Mouse (Mus musculus): ENCODE data around the gene Spdya. TPM values are rescaled to one million over a fixed set of nuclear protein-coding genes. Genes with fewer than 3 reads are reported as not detected.
A peak's percentile ranks its signal among the peaks of the same experiment; 100 is the strongest.

Spdya gene
- polyA plus RNA-seq, 1 experiment from 2014 or later: 1.7 TPM

- Histone ChIP-seq H3K4me3 (replicated peaks; ENCODE audit: low read length) (peak overlapping the region; percentile 90), H3K9me3 (ENCODE audit: control insufficient read depth, low read length) (no peaks in the 10 kb centered on the region), H3K4me1 (replicated peaks; ENCODE audit: control insufficient read depth, insufficient read depth, low read length) (no peaks in the 10 kb centered on the region), H3K27ac (peak overlapping the region; percentile 68; the same call in 1 of the 2 replicates), H3K4me2 (replicated peaks) (peak overlapping the region; percentile 94), H3K9ac (peak overlapping the region; percentile 84), H3K36me3 (replicated peaks; ENCODE audit: control insufficient read depth, insufficient read depth) (no peaks in the 10 kb centered on the region), H3K27me3 (ENCODE audit: control insufficient read depth, insufficient read depth, low read length) (peaks cover 37% of the 10 kb centered on the region)
- no peak for ATAC-seq (ENCODE audit: low FRiP score)
- DNase-seq (ENCODE audit: low spot score): no peak
- WGBS: 8% methylated on average over 4 of the region's 6 CpGs
Measured at GRCm38 (mm10) chr17:71551350-71551749, 511 bp upstream of the Spdya start.

DNA sequence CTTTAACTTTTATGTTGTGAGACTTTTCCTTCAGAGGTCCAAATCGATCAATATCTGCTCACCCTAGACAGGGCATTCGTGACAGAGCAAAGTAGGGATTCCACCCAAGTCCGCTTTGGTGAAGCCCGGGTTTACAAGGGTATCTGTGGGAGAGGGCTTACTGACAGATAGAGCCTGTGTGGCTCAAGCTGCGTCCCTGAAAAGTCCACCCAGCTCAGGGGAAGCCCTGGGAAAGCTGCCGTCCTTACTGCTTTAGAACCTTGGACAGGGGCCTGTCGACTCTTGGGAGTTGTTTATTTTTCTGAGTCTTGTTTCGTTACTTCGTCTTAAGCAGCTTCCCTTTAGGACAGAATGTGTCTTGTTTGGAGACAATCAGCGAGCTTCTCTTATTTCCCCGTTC lies 1.0 kb downstream of the Spdya start:
- Histone ChIP-seq H3K9me3 (ENCODE audit: control insufficient read depth, low read length) (no peaks in the 10 kb centered on the region), H3K27me3 (ENCODE audit: control insufficient read depth, insufficient read depth, low read length) (peaks cover 37% of the 10 kb centered on the region), H3K4me3 (replicated peaks; ENCODE audit: low read length) (peak overlapping the region; percentile 90; the same call in 1 of the 2 replicates), H3K4me2 (replicated peaks) (peak overlapping the region; percentile 94), H3K36me3 (replicated peaks; ENCODE audit: control insufficient read depth, insufficient read depth) (no peaks in the 10 kb centered on the region), H3K4me1 (replicated peaks; ENCODE audit: control insufficient read depth, insufficient read depth, low read length) (no peaks in the 10 kb centered on the region), H3K27ac (no peak overlapping the region), H3K9ac (no peak overlapping the region)
- DNase-seq (ENCODE audit: low spot score) (no peak), ATAC-seq (ENCODE audit: low FRiP score) (no peak)
- 12% methylated on average over 11 of the region's 11 CpGs for WGBS

GRCm38 (mm10) chr17:71561631-71562030 lies 9.8 kb downstream of the Spdya start:
- Histone ChIP-seq H3K27me3 (ENCODE audit: control insufficient read depth, insufficient read depth, low read length) (no peaks in the 10 kb centered on the region), H3K27ac (no peak overlapping the region), H3K9me3 (ENCODE audit: control insufficient read depth, low read length) (no peaks in the 10 kb centered on the region), H3K4me1 (replicated peaks; ENCODE audit: control insufficient read depth, insufficient read depth, low read length) (no peaks in the 10 kb centered on the region), H3K9ac (no peak overlapping the region), H3K4me3 (replicated peaks; ENCODE audit: low read length) (no peak overlapping the region), H3K4me2 (replicated peaks) (no peak overlapping the region), H3K36me3 (replicated peaks; ENCODE audit: control insufficient read depth, insufficient read depth) (no peaks in the 10 kb centered on the region)
- ATAC-seq (ENCODE audit: low FRiP score) (no peak), DNase-seq (ENCODE audit: low spot score) (peak; percentile 68)

GRCm38 (mm10) chr17:71579176-71579705 lies 27.4 kb downstream of the Spdya start:
- Histone ChIP-seq H3K4me2 (replicated peaks) (no peak overlapping the region), H3K9me3 (ENCODE audit: control insufficient read depth, low read length) (no peaks in the 10 kb centered on the region), H3K4me3 (replicated peaks; ENCODE audit: low read length) (no peak overlapping the region), H3K36me3 (replicated peaks; ENCODE audit: control insufficient read depth, insufficient read depth) (no peaks in the 10 kb centered on the region), H3K4me1 (replicated peaks; ENCODE audit: control insufficient read depth, insufficient read depth, low read length) (no peaks in the 10 kb centered on the region), H3K9ac (no peak overlapping the region), H3K27ac (no peak overlapping the region), H3K27me3 (ENCODE audit: control insufficient read depth, insufficient read depth, low read length) (no peaks in the 10 kb centered on the region)
- 100% methylated on average over 1 of the region's 1 CpGs for WGBS
- ATAC-seq (ENCODE audit: low FRiP score) (no peak), DNase-seq (ENCODE audit: low spot score) (no peak)

DNA sequence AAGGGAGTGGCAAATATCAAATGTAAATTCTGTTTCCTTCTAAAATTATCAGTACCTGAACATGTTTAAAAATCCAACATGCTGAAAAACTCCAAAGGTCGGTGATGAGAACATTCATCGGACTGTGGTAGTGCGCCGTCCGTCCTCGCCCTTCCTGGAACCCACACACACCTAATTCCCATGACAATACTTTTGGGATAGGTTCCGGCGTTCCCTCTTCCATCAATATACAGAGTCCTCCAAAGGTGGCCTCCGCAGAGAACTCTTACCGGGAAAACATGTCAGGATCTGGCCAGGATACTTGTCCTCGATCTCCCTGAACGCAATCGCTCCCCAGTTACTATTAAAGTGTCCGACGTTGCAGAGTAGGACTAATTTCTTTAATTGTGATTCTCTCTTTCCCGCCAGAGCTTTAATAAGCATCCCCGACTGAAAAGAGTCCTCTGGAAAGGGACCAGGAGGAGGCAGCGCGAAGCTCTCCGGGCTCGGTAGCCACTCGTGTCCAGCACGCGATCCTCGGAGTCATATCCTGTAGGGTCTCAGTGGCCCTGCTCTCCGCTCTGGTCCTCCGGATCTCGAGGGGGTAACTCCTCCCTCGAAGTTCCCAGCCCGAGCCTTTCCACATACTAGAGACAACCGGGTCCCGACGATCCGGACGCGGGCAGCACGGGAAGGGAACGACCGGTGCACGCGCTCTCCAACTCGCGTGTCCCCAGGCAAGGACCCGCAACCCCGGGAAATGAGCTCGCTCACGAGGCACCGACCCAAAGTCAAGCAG lies 46.2 kb downstream of the Spdya start:
- H3K27ac ChIP-seq: peak overlapping the region; percentile 73
- peak overlapping the region; percentile 72 for H3K4me2 ChIP-seq (replicated peaks)
- H3K27me3 ChIP-seq (ENCODE audit: control insufficient read depth, insufficient read depth, low read length): peaks cover 4% of the 10 kb centered on the region; the same call in 1 of the 2 replicates
- no peaks in the 10 kb centered on the region for H3K36me3 ChIP-seq (replicated peaks; ENCODE audit: control insufficient read depth, insufficient read depth)
- WGBS: under 1% methylated on average over 48 of the region's 48 CpGs
- ATAC-seq (ENCODE audit: low FRiP score): peak; percentile 73
- no peaks in the 10 kb centered on the region for H3K9me3 ChIP-seq (ENCODE audit: control insufficient read depth, low read length)
- peak; percentile 35 for DNase-seq (ENCODE audit: low spot score)
- H3K4me3 ChIP-seq (replicated peaks; ENCODE audit: low read length): peak overlapping the region; percentile 65
- H3K4me1 ChIP-seq (replicated peaks; ENCODE audit: control insufficient read depth, insufficient read depth, low read length): peaks cover 20% of the 10 kb centered on the region
- H3K9ac ChIP-seq: peak overlapping the region; percentile 67

DNA sequence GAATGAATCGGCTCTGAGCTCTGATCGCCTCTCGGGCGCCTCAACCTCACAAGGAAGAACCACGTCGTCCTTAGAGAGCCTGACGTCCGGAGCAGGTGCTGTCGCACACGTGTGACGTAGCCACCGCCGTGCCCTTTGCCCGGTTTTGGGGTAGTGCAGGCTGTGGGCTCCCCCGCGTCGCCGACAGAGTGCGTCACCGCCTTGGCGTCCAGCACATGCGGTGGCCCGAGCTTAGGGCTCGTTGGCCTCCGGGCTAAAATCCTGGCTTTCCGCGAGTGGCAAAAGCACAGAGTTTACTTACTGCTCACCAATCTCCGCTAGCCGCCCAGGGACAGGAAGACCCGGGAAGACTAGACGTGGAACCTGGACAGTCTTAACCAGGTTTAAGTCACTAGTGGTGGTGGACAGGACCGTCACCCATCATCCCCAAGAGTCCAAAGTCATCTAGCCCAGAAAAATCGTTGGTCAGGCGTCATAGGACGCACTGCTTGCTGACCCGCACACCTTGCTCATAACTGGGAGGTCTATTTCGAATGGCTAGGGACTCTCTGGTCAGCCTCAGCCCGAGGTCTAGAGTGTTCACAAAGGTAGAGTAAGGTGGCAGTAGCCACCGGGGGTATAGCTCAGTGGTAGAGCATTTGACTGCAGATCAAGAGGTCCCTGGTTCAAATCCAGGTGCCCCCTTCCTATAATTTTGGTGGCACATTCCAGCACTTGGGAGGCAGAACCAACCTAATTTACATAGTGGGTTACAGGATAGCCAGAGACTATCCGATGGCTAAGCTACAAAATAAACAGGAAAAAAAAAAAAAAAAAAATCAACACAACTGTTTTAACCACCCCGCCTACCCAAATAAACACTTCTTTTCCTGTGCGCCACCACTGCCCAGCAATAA lies 47.0 kb downstream of the Spdya start:
- H3K27me3 ChIP-seq (ENCODE audit: control insufficient read depth, insufficient read depth, low read length): peaks cover 4% of the 10 kb centered on the region; the same call in 1 of the 2 replicates
- H3K9me3 ChIP-seq (ENCODE audit: control insufficient read depth, low read length): no peaks in the 10 kb centered on the region
- ATAC-seq (ENCODE audit: low FRiP score): peak; percentile 98
- 6% methylated on average over 42 of the region's 42 CpGs for WGBS
- H3K36me3 ChIP-seq (replicated peaks; ENCODE audit: control insufficient read depth, insufficient read depth): no peaks in the 10 kb centered on the region
- peak overlapping the region; percentile 65 for H3K4me3 ChIP-seq (replicated peaks; ENCODE audit: low read length)
- DNase-seq (ENCODE audit: low spot score): peak; percentile 96
- H3K27ac ChIP-seq: peak overlapping the region; percentile 73
- H3K4me2 ChIP-seq (replicated peaks): peak overlapping the region; percentile 72
- H3K9ac ChIP-seq: peak overlapping the region; percentile 67
- H3K4me1 ChIP-seq (replicated peaks; ENCODE audit: control insufficient read depth, insufficient read depth, low read length): peaks cover 20% of the 10 kb centered on the region

DNA sequence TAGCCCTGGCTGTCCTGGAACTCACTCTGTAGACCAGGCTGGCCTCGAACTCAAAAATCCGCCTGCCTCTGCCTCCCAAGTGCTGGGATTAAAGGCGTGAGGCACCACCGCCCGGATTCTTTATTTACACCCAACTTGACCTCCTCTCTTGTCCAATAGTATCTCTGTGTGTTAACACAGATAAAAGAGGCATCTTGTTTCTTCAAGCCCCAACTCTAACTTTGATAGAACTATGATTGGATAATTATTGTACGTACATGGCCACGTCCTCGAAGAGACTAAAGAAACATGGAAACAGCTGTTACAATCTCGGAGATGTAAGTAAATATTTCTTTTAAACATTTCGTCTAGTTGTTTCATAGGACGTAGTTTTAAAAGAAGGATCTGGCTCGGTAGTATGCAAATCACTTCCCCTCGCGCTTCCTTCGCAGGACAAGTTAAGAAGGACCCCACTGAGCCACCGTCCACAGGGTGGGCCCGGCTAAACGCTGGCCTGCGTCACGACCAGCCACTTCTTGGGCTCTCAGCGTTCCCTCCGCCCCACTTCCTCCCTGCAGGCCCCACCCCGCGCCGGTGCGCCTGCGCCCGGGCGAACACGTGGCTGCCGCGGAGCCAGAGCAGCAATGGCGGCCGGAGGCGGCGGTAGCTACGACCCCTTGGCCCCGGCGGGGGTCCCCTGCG lies 63.9 kb downstream of the Spdya start, which contains the start of gene Wdr43:
Gene Wdr43 (plus strand): TSS at position 258 of the 681 bp plus-strand sequence.
- H3K36me3 ChIP-seq (replicated peaks; ENCODE audit: control insufficient read depth, insufficient read depth): peaks cover 7% of the 10 kb centered on the region; the same call in 1 of the 2 replicates
- no peaks in the 10 kb centered on the region for H3K9me3 ChIP-seq (ENCODE audit: control insufficient read depth, low read length)
- peak within 1 kb of the TSS; percentile 88 for H3K9ac ChIP-seq
- H3K4me3 ChIP-seq (replicated peaks; ENCODE audit: low read length): peak within 1 kb of the TSS; percentile 92
- ATAC-seq (ENCODE audit: low FRiP score) (peak; percentile 99), DNase-seq (ENCODE audit: low spot score) (peak; percentile 97)
- WGBS: 7% methylated on average over 40 of the region's 40 CpGs
- H3K4me2 ChIP-seq (replicated peaks): peak within 1 kb of the TSS; percentile 91
- no peaks in the 10 kb centered on the region for H3K27me3 ChIP-seq (ENCODE audit: control insufficient read depth, insufficient read depth, low read length)
- H3K4me1 ChIP-seq (replicated peaks; ENCODE audit: control insufficient read depth, insufficient read depth, low read length): peaks cover 17% of the 10 kb centered on the region
- peak within 1 kb of the TSS; percentile 29 for H3K27ac ChIP-seq

DNA sequence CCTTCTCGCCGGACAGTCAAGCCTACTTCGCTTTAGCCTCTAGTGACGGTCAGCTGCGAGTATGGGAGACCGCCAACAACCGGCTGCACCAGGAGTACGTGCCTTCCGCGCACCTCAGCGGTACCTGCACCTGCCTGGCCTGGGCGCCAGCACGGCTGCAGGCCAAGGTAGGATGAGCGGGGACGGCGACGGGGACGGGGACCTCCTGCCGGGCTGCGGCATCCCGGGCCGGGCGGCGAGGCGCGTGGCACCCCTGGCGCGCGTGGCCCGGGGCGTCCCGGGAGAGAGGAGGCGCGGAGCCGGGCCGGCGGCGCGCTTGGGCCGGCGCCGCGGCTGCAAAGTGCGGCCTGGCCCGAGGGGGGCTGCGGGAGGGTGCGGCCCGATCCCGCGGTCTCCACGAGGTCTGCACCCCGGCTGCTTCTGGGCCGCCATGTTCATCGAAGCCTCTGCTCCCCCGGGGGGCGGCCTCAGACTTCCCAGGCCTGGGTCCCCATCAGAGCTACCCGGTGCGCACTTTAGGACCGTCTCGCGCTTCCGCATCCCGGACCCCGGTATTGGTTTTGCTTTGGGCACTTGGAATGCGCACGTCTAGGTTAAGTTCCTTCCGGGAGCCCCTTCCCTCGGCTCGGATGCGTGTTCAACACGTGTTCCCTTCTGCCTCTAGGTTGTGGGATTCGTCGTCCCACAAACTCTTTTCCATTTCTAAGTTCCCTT lies 64.6 kb downstream of the Spdya start:
- Histone ChIP-seq H3K9ac (peak overlapping the region; percentile 88), H3K27me3 (ENCODE audit: control insufficient read depth, insufficient read depth, low read length) (no peaks in the 10 kb centered on the region), H3K27ac (peak overlapping the region; percentile 29), H3K36me3 (replicated peaks; ENCODE audit: control insufficient read depth, insufficient read depth) (peaks cover 7% of the 10 kb centered on the region; the same call in 1 of the 2 replicates), H3K9me3 (ENCODE audit: control insufficient read depth, low read length) (no peaks in the 10 kb centered on the region), H3K4me2 (replicated peaks) (peak overlapping the region; percentile 91), H3K4me1 (replicated peaks; ENCODE audit: control insufficient read depth, insufficient read depth, low read length) (peaks cover 17% of the 10 kb centered on the region), H3K4me3 (replicated peaks; ENCODE audit: low read length) (peak overlapping the region; percentile 92)
- under 1% methylated on average over 65 of the region's 73 CpGs for WGBS
- ATAC-seq (ENCODE audit: low FRiP score) (peak; percentile 85), DNase-seq (ENCODE audit: low spot score) (no peak)
